Mouse (Mus musculus) stomach, embryonic 14.5 days (tissue): ENCODE results near the gene Clybl. TPM values are rescaled to one million over a fixed set of nuclear protein-coding genes. Genes with fewer than 3 reads are reported as not detected.

Source experiments
- ATAC-seq: fragments of 200-750 bp; cut with Nextera tagmentation; 2 replicates; pipeline ENCODE4 v1.8.0; 2017; ENCODE audit warnings: low read depth, moderate TSS enrichment; ENCODE audit not compliant: insufficient number of reproducible peaks, insufficient read depth, low FRiP score
- H3K27ac ChIP-seq: fragments of 300-500 bp; sonication (generic); 2 replicates; pipeline ENCODE4 v1.5.1; 2014; ENCODE audit warnings: mild to moderate bottlenecking, low read length, moderate library complexity, mixed read lengths
- H3K27me3 ChIP-seq: fragments of 300-500 bp; sonication (generic); 2 replicates; pipeline ENCODE4 v1.6.1; 2014; ENCODE audit warnings: low read length, control low read depth, mixed read lengths; ENCODE audit not compliant: control insufficient read depth, insufficient read depth
- H3K36me3 ChIP-seq: fragments of 300-500 bp; sonication (generic); 2 replicates; pipeline ENCODE4 v1.6.1; 2014; ENCODE audit warnings: mild to moderate bottlenecking, control low read depth, low read length, moderate library complexity, mixed read lengths; ENCODE audit not compliant: control insufficient read depth, insufficient read depth
- H3K4me1 ChIP-seq: fragments of 300-500 bp; sonication (generic); 2 replicates; pipeline ENCODE4 v1.6.1; 2014; ENCODE audit warnings: low read length, control low read depth, mixed read lengths; ENCODE audit not compliant: control insufficient read depth, insufficient read depth
- H3K4me2 ChIP-seq: fragments of 300-500 bp; sonication (generic); replicated peaks from 2 replicates; pipeline ENCODE4 v1.6.1; 2014; ENCODE audit warnings: low read depth, low read length, control low read depth
- H3K4me3 ChIP-seq: fragments of 300-500 bp; sonication (generic); 2 replicates; pipeline ENCODE4 v1.5.1; 2014; ENCODE audit warnings: low read depth, low read length, control low read depth
- H3K9ac ChIP-seq: fragments of 300-500 bp; sonication (generic); replicated peaks from 2 replicates; pipeline ENCODE4 v1.6.1; 2014; ENCODE audit warnings: low read depth, mild to moderate bottlenecking, control low read depth, low read length, moderate library complexity, mixed read lengths
- H3K9me3 ChIP-seq: fragments of 300-500 bp; sonication (generic); 2 replicates; pipeline ENCODE4 v1.6.1; 2016; ENCODE audit warnings: low read depth, low read length, control low read depth; ENCODE audit not compliant: control insufficient read depth
- WGBS: fragments of 180-500 bp; shearing (Covaris S2); extraction: QIAGEN DNeasy Blood & Tissue Kit; methylation state at CpG from one replicate; pipeline ENCODE4 v1.1.7; 2014; 5-methylcytosine and 5-hydroxymethylcytosine counted together
- polyA plus RNA-seq: library from polyadenylated mRNA; unstranded; fragments of >200 nt; fragmentation: Nextera tagmentation; extraction: Ambion mirVana; gene quantifications from 2 replicates; pipeline ENCODE4 v1.2.1, GENCODE M21; 2014

The Clybl gene
- polyA plus RNA-seq, 1 experiment from 2014 or later, result 27.0 TPM

DNA sequence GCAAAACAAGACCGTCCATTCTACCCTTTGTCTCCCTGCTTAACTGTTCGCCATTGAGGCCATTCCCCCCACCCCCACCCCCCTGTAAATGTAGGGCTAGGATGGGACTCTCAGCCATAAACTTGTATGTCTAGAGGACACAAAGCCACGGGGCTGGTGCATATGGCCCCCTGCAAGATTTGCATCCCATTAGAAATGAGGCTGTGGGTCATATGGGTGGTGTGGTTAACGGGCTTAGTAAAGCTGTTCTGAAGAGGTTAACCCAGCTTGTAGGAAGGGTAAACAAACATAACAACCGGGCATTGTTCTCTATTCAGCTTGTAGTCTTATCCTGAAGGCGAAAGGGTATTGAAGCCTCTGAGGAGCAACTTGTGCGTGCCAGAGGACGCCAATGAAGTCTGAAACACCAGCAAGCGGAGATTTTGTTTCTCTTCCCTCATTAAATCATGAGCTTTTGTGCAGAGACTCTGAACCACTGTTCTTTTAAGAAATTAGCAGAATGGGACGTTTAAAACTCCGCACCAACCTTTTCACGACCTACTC is 221.3 kb downstream of the Clybl start:
- ATAC-seq, result no peak
- Histone ChIP-seq H3K4me1 (0 out of 2 replicates have a peak, but pooled peaks cover 9% of the 10 kb centered on the region), H3K9ac (no peak overlapping the region), H3K36me3 (no peaks in the 10 kb centered on the region), H3K9me3 (no peaks in the 10 kb centered on the region), H3K4me2 (no peak overlapping the region), H3K4me3 (no peak overlapping the region), H3K27ac (no peak overlapping the region), H3K27me3 (peaks cover 23% of the 10 kb centered on the region)
- 60% methylated on average over 12 of the region's 12 CpGs for WGBS

DNA sequence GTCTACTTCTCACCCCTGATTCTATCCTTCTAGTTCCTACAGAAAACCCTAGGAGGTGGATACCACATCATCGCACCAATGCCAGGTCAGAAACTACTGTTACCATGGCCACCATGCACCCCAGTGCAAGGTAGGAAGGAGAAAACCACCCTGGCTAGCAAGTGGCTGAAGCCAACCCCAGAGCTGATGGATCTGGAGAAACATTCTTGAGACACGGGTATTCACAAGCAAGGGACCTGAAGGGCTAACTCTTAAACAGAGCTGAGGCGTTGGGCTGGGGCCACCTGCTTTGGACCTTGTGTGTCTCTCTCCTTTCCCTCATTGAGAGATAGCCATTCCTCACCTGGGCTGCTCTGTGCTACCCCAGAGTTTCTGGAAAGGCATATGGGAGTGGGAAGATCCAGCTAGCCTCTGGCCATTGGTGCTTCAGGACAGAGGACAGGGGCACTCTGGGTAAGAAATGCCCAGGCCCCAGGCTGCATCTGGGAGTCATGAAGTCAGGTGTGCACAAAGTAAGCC is 222.0 kb downstream of the Clybl start:
- H3K4me1 ChIP-seq, result 0 out of 2 replicates have a peak, but pooled peaks cover 9% of the 10 kb centered on the region
- H3K9ac ChIP-seq, result no peak overlapping the region
- ATAC-seq, result no peak
- WGBS, result 87% methylated on average over 3 of the region's 3 CpGs
- no peaks in the 10 kb centered on the region for H3K36me3 ChIP-seq
- H3K27ac ChIP-seq, result no peak overlapping the region
- H3K27me3 ChIP-seq, result peaks cover 29% of the 10 kb centered on the region
- no peak overlapping the region for H3K4me3 ChIP-seq
- no peaks in the 10 kb centered on the region for H3K9me3 ChIP-seq
- no peak overlapping the region for H3K4me2 ChIP-seq

DNA sequence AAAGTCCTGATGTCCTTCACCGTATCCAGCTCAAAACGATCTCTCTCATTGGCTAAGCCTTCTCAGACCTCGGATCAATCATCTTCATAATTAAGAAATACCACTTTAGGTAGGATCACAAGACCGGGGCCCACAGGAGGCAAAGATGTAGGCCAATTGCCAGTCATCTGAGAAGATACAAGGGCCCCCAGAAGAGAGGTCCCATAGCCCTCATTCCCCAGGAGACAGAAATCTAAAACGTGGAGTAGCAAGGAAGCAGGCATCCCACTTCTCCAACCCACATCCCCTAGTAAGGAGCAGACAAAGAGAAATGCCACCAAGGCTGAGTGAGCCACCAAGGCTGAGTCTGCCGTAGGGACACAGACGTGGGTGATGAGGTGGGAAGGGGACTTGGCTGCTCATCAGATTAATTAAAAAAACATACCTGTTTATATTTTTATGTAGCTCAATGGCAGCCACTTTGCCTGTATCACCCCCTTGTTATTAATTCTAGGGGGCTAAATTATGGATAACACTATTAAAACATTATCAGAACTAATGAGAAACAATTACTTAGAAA is 223.2 kb downstream of the Clybl start:
- ATAC-seq, result no peak
- Histone ChIP-seq H3K4me1 (0 out of 2 replicates have a peak, but pooled peaks cover 9% of the 10 kb centered on the region), H3K27ac (no peak overlapping the region), H3K4me3 (no peak overlapping the region), H3K27me3 (peaks cover 32% of the 10 kb centered on the region), H3K36me3 (no peaks in the 10 kb centered on the region), H3K9ac (no peak overlapping the region), H3K4me2 (no peak overlapping the region), H3K9me3 (no peaks in the 10 kb centered on the region)
- WGBS, result 85% methylated on average over 7 of the region's 7 CpGs

DNA sequence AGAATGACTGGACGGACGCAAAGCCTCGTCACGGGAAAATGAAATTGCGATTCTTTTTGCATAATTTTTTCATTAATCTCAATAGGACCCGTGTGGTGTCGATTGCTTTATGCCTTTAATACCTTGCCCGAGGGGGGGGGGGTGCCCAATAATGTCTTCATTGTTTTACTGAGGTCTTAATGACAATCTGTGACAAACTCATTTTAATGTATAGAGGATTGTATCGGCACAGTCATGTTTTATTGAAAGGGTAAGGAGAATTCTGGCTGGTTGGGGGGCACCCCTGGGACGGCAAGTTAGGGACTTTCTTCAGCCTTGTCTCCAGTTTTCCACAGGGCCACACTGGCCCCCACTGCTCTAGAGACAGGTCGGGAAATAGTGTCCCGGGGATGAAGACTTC is 223.7 kb downstream of the Clybl start:
- H3K27me3 ChIP-seq, result peaks cover 32% of the 10 kb centered on the region
- no peak overlapping the region for H3K27ac ChIP-seq
- H3K4me1 ChIP-seq, result 0 out of 2 replicates have a peak, but pooled peaks cover 9% of the 10 kb centered on the region
- no peaks in the 10 kb centered on the region for H3K9me3 ChIP-seq
- H3K4me3 ChIP-seq, result no peak overlapping the region
- no peak for ATAC-seq
- no peak overlapping the region for H3K9ac ChIP-seq
- H3K4me2 ChIP-seq, result no peak overlapping the region
- H3K36me3 ChIP-seq, result no peaks in the 10 kb centered on the region
- 65% methylated on average over 12 of the region's 12 CpGs for WGBS

DNA sequence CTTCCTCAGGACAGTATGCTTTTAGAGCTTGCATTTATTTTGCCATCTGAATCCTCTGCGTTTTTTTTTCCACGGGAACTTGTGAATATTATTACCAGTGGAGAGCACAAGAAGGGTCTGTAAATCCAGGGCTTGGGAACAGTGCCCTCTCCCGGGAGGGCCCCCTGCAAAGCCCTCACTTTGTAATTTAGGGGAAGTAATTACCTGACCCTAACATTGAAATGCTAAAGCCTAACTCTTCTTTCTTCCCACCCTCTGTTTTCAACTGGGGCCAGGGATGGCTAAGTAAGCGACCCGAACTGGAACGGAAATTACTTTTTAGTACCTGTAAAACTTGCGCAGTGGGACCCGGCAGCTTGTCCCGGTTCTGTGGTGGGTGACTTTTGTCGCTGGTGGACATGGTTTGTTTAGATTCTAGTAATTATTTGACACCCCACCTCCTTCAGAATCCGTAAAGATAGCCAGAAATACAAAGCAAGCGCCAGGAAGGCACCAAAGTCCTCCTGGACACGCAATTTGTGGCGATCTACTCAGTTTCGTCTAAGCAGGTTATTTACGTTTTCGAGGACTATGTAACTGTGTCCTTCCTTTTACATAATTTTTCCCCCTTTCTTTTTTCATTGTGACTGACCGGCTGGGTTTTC is 224.5 kb downstream of the Clybl start:
- ATAC-seq, result no peak
- Histone ChIP-seq H3K9me3 (no peaks in the 10 kb centered on the region), H3K4me1 (0 out of 2 replicates have a peak, but pooled peaks cover 9% of the 10 kb centered on the region), H3K27me3 (peaks cover 32% of the 10 kb centered on the region), H3K36me3 (no peaks in the 10 kb centered on the region), H3K4me2 (peak overlapping the region; percentile 69), H3K4me3 (peak overlapping the region; percentile 27), H3K9ac (no peak overlapping the region), H3K27ac (no peak overlapping the region)
- 3% methylated on average over 18 of the region's 18 CpGs for WGBS

DNA sequence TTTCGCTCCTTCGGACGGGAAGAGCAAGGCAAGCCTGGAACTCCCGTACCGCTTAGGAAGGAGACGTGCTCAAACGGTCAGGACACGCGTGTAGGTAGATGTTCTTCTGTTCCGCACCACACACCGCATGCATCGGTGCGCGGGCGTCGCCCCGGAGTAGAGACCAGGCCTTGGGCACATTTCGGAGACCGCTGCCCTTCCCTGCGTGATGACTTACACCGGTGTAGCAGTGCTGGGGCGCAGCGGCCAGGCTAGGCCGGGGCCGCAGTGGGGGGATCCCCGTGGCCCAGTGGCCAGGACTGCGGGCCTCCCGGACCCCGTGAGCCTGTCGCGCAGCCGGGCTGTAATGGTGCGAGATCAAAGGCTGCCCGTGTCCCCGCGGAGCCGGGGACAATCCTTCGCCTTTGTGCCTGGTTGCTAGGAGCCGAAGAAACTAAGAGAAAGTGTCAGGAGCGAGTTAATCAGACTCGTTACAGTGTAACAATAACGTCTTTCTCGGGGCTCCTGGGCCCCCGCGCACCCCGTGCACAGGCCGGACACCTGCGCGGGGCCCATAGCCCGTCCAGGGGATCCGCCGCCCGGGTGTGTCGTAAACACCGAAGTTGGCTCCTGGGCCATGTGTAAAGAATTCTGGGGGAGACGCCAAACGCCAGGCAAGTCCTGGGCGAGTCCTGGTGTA is 225.2 kb downstream of the Clybl start:
- H3K27me3 ChIP-seq, result peaks cover 32% of the 10 kb centered on the region
- no peak; the same call in 1 of the 2 replicates for ATAC-seq
- 0 out of 2 replicates have a peak, but pooled peaks cover 9% of the 10 kb centered on the region for H3K4me1 ChIP-seq
- 2% methylated on average over 58 of the region's 58 CpGs for WGBS
- H3K9ac ChIP-seq, result no peak overlapping the region
- no peaks in the 10 kb centered on the region for H3K36me3 ChIP-seq
- H3K9me3 ChIP-seq, result no peaks in the 10 kb centered on the region
- no peak overlapping the region for H3K27ac ChIP-seq
- peak overlapping the region; percentile 27 for H3K4me3 ChIP-seq
- peak overlapping the region; percentile 69 for H3K4me2 ChIP-seq

DNA sequence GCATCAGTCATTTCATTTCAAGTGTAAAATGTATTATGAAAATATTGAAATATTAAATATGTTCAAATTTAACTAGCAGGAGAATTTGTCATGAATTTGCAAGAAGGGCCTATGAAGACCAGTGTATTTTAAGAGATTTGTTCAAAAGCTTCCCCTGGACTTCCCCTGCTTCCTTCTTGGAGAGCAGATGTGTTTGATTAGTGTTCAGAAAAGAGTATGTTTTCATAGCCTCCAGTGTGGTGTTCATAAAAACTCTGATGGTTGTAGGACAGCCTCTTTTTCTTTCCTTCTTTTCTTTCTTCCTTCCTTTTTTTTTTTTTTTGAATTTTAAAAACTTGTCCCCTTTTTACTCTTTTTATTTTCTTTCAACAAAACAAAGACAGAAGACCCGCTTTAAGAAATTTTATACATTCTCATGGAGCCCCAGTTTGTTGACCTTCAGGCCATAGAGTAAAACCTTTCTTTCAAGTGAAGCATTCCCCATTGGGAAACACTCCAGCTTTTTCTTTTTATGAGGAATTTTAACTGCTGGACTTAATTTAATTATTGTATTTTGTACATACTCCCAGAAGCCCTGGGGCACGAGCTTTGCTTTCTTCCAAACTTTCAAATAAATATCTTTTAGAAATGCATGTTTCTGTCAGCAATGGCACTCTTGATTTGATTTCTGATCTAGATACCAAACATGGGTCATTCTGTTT is 231.5 kb downstream of the Clybl start:
- no peak overlapping the region for H3K27ac ChIP-seq
- ATAC-seq, result no peak
- WGBS, result 68% methylated on average over 2 of the region's 2 CpGs
- H3K4me2 ChIP-seq, result no peak overlapping the region
- H3K4me3 ChIP-seq, result no peak overlapping the region
- no peak overlapping the region for H3K9ac ChIP-seq
- no peaks in the 10 kb centered on the region for H3K36me3 ChIP-seq
- H3K27me3 ChIP-seq, result peaks cover 8% of the 10 kb centered on the region
- no peaks in the 10 kb centered on the region for H3K9me3 ChIP-seq
- H3K4me1 ChIP-seq, result no peaks in the 10 kb centered on the region

DNA sequence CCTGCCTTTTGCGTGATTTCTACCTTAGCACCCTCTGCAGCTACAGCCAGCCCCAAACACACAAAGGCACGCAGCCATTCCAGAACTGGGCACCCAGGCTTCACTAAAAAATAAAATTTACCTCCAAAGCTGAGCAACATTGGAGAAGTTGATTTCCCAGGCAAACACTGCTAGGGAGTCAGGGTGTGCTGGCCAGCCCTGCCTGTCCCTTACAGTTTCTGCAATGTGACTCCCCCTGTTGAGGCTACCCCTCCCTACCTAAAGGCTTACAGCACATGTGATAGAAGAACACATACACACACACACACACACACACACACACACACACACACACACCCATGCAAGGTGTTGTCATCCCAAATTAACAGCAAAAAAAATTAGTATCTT is 232.0 kb downstream of the Clybl start:
- Histone ChIP-seq H3K4me2 (no peak overlapping the region), H3K4me1 (no peaks in the 10 kb centered on the region), H3K27me3 (peaks cover 3% of the 10 kb centered on the region; the same call in 1 of the 2 replicates), H3K9ac (no peak overlapping the region), H3K4me3 (no peak overlapping the region), H3K9me3 (no peaks in the 10 kb centered on the region), H3K36me3 (no peaks in the 10 kb centered on the region), H3K27ac (no peak overlapping the region)
- 77% methylated on average over 2 of the region's 2 CpGs for WGBS
- ATAC-seq, result no peak
